Mouse (Mus musculus) ES-Bruce4 (cell line): ENCODE data around the gene Sptssa. TPM values are rescaled to one million over a fixed set of nuclear protein-coding genes. Genes with fewer than 3 reads are reported as not detected.
"Not testable (repeated sequence)": the region's sequence is repeated elsewhere in the genome, so short reads cannot be mapped to it uniquely, and the experiment has no call there.

Experiments
- H3K27ac ChIP-seq: 2 replicates; pipeline ENCODE4 v1.5.1; 2012; ENCODE audit warnings: low read length, inconsistent platforms; ENCODE audit not compliant: insufficient read depth
- H3K27me3 ChIP-seq: 2 replicates; pipeline ENCODE4 v1.6.1; 2012; ENCODE audit warnings: mild to moderate bottlenecking, low read length, inconsistent platforms; ENCODE audit not compliant: control insufficient read depth, poor library complexity, insufficient read depth, severe bottlenecking
- H3K36me3 ChIP-seq: 2 replicates; pipeline ENCODE4 v1.6.1; 2012; ENCODE audit warnings: inconsistent platforms, mild to moderate bottlenecking, low read length, moderate library complexity; ENCODE audit not compliant: control insufficient read depth, poor library complexity, insufficient read depth, severe bottlenecking
- H3K4me1 ChIP-seq: one replicate; pipeline ENCODE4 v1.8.1; 2011; ENCODE audit warnings: low read length; ENCODE audit not compliant: control insufficient read depth, insufficient read depth
- H3K4me3 ChIP-seq: 2 replicates; pipeline ENCODE4 v1.5.1; 2011; ENCODE audit warnings: low read depth, mild to moderate bottlenecking, low read length
- H3K9ac ChIP-seq: 2 replicates; pipeline ENCODE4 v1.6.1; 2012; ENCODE audit warnings: low read depth, mild to moderate bottlenecking, inconsistent platforms; ENCODE audit not compliant: poor library complexity, severe bottlenecking
- H3K9me3 ChIP-seq: replicated peaks from 2 replicates; pipeline ENCODE4 v1.6.1; 2012; ENCODE audit warnings: mild to moderate bottlenecking, low read length, inconsistent platforms; ENCODE audit not compliant: control insufficient read depth, poor library complexity, insufficient read depth, severe bottlenecking
- CTCF ChIP-seq: IDR thresholded peaks from one replicate; pipeline ENCODE4 v1.8.1; 2011; ENCODE audit warnings: low read depth, low read length
- EP300 ChIP-seq: IDR thresholded peaks from 2 replicates; pipeline ENCODE4 v1.6.1; 2011; ENCODE audit warnings: low read depth, low read length; ENCODE audit not compliant: insufficient read depth
- POLR2A ChIP-seq: IDR thresholded peaks from one replicate; pipeline ENCODE4 v1.8.1; 2011; ENCODE audit warnings: low read length; ENCODE audit not compliant: insufficient read depth
- polyA plus RNA-seq: library from polyadenylated mRNA; stranded (reverse); fragments of >200 nt; gene quantifications from 2 replicates; pipeline ENCODE4 v1.2.4, GENCODE M21; 2011; ENCODE audit warnings: low read depth; ENCODE audit not compliant: missing spikeins, insufficient read depth, insufficient read length

The Sptssa gene
- polyA plus RNA-seq, 1 experiment, result 21.4 TPM

DNA sequence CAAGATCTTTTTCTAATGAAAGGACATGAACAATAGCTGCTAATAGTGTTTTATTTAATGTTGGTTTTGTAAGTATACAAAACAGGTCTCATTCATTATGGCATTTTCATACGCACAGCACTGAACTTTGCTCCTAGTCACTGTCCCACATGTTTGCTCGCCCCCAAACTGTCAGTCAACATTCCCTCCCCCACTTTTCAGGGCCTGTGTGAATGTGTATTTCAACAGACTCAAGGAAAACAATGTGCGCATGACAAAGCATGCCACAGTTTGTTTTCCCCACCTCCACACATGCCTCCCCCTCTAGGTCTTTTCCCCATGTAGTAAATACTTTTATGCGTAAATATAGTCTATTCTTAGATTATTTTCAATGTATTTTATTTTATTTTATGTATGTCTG is 14.9 kb upstream of the Sptssa start:
- no peak overlapping the region for H3K4me3 ChIP-seq
- peaks cover 3% of the 10 kb centered on the region for H3K36me3 ChIP-seq
- H3K27ac ChIP-seq, result no peak overlapping the region
- H3K9ac ChIP-seq, result no peak overlapping the region
- H3K4me1 ChIP-seq, result no peaks in the 10 kb centered on the region
- no peaks in the 10 kb centered on the region for H3K27me3 ChIP-seq
- no peak for TF ChIP-seq POLR2A
- TF ChIP-seq CTCF, result no peak
- TF ChIP-seq EP300, result no peak
- H3K9me3 ChIP-seq, result no peaks in the 10 kb centered on the region

DNA sequence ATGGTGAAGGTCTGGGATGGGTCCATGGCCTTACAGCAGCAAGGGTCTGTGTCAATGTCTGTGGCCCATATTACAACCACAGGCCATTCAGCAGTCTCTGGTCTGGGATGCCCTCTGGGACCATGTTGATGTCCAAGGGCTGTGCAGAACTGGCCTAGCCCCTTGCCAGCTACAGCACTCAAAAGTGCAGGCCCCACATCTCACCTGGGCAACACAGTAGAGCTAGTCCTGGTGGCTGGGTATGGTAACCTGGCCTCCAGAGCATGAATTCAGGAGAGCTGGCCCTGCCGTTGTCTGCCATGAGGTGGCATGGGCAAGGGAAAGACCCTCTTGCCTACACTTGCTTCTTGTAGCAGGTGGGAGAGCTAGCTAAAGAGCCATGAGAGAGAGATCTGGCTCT is 11.8 kb upstream of the Sptssa start:
- no peak overlapping the region for H3K4me3 ChIP-seq
- TF ChIP-seq EP300 (no peak), POLR2A (no peak), CTCF (no peak)

DNA sequence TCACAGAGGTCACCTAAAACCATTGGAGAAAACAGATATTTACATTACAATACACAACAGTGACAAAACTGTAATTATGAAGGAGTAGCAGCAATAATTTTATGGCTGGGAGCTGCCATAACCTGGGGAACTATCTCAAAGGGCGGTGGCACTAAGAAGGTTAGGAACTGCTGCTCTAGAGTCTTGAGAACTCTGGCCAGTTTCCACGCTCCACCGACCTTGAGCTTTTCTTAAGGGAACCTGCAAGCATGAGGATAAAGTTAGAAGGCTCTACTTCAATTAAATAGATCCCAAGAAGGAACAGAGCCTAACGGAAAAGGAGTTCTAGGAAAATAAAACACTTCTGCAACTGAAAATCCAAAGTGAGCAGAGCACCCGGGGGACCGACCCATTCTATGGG is 9.2 kb upstream of the Sptssa start:
- no peak overlapping the region for H3K9ac ChIP-seq
- H3K4me1 ChIP-seq, result no peaks in the 10 kb centered on the region
- no peaks in the 10 kb centered on the region for H3K9me3 ChIP-seq
- no peak overlapping the region for H3K27ac ChIP-seq
- no peaks in the 10 kb centered on the region for H3K36me3 ChIP-seq
- TF ChIP-seq CTCF (no peak), POLR2A (no peak), EP300 (no peak)
- no peaks in the 10 kb centered on the region; the same call in 1 of the 2 replicates for H3K27me3 ChIP-seq
- H3K4me3 ChIP-seq, result no peak overlapping the region

More for the DNA sequence above, 11.8 kb upstream of the Sptssa start:
- no peaks in the 10 kb centered on the region for H3K9me3 ChIP-seq
- H3K27ac ChIP-seq, result no peak overlapping the region
- no peaks in the 10 kb centered on the region for H3K4me1 ChIP-seq
- H3K36me3 ChIP-seq, result no peaks in the 10 kb centered on the region
- no peak overlapping the region for H3K9ac ChIP-seq
- no peaks in the 10 kb centered on the region for H3K27me3 ChIP-seq

DNA sequence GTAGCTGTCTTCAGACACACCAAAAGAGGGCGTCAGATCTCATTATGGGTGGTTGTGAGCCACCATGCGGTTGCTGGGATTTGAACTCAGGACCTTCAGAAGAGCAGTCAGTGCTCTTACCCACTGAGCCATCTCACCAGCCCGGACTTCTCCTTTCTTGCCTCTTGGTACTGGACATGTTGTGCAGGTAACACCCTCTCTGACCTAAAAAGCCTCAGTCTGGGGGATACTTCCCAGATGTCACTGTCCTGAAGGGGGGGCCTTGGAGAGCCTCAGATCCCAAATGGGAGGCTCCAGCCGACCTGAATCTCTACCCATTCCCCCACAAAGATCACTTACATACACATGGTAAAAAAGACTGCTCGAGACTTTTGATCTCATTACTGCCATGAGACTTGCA is 5.1 kb upstream of the Sptssa start:
- H3K27ac ChIP-seq, H3K4me3 ChIP-seq, H3K4me1 ChIP-seq, H3K9me3 ChIP-seq, H3K36me3 ChIP-seq, H3K27me3 ChIP-seq, H3K9ac ChIP-seq: not testable (repeated sequence)

DNA sequence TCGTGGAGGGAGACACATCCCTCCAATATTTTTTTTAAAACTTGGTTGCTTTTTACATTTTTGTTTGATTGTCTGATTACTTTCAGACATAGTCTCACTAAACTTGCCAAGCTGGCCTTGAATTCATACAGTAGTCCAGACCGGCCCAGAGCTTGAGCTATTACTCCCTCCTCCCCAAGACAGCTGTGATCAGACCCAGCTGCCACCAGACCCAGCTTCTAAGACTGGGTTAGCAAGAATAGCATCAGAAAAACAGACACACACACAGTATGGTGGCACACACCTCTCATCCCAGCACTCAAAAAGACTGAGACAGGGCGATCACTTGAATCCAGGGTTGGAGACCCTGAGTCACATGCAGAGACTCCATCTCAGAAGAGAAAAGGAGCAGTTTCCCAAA is 3.5 kb upstream of the Sptssa start:
- Histone ChIP-seq H3K27me3 (no peaks in the 10 kb centered on the region; the same call in 1 of the 2 replicates), H3K27ac (no peak overlapping the region)
- no peak for TF ChIP-seq POLR2A
- no peak for TF ChIP-seq CTCF

DNA sequence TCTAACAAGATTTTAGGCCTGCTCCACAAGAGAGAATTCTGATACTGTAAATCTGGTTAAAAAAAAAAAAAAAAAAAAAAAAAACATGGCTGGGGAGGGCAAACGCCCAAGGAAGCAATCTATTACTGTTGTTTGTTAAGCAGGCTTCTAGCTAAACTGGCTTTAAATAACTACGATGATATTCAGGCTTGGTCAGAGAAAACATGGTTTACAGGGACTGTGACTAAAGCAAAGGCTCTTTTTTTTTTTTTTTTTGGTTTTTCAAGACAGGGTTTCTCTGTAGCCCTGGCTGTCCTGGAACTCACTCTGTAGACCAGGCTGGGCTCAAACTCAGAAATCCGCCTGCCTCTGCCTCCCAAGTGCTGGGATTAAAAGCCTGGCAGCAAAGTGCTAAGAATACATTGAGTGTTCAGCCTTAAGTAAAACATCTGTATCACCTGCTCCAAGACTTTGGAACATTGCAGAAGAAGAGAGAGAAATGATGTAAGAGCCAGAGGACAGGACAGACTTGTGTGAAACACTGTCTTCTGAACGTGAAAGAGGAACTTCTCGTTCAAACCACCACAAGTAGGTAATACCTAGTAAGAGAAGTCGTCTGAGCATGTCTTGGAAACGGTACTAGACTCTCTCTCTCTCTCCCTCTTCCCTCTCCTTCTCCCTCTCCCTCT is 2.2 kb upstream of the Sptssa start:
- Histone ChIP-seq H3K4me1 (no peaks in the 10 kb centered on the region), H3K27ac (no peak overlapping the region), H3K4me3 (no peak overlapping the region), H3K9me3 (no peaks in the 10 kb centered on the region), H3K36me3 (no peaks in the 10 kb centered on the region), H3K9ac (no peak overlapping the region), H3K27me3 (no peaks in the 10 kb centered on the region; the same call in 1 of the 2 replicates)
- TF ChIP-seq CTCF, result no peak
- no peak for TF ChIP-seq POLR2A
- no peak for TF ChIP-seq EP300

More for the DNA sequence above, 3.5 kb upstream of the Sptssa start:
- no peaks in the 10 kb centered on the region for H3K4me1 ChIP-seq
- no peaks in the 10 kb centered on the region for H3K36me3 ChIP-seq
- H3K9ac ChIP-seq, result no peak overlapping the region
- H3K4me3 ChIP-seq, result no peak overlapping the region
- H3K9me3 ChIP-seq, result no peaks in the 10 kb centered on the region
